Mouse (Mus musculus) granulocyte monocyte progenitor cell, adult 5-6 weeks (primary cell): ENCODE measurements around the gene Ttc13. TPM values are rescaled to one million over a fixed set of nuclear protein-coding genes. Genes with fewer than 3 reads are reported as not detected.
A peak's percentile ranks its signal among the peaks of the same experiment; 100 is the strongest.

Experiments used
- ATAC-seq: replicated peaks from 2 replicates; pipeline ENCODE4 v1.8.0; 2016; ENCODE audit warnings: mild to moderate bottlenecking, moderate TSS enrichment, inconsistent platforms; ENCODE audit not compliant: poor library complexity, severe bottlenecking
- total RNA-seq, 2 experiments: library from RNA; stranded (forward) in 1 of 2; stranded (reverse) in 1 of 2; fragments of 200-712, 200-1000 nt in 1 of 2; fragments of >200 nt in 1 of 2; fragmentation: Nextera tagmentation in 1 of 2; gene quantifications; 2 replicates each; pipeline ENCODE4 v1.2.3; 2014 to 2017

Ttc13 gene
- total RNA-seq (2014; fragmentation: Nextera tagmentation) = 44.3 and 46.4 TPM in 2 replicates
- total RNA-seq (2017) = 53.3 and 56.4 TPM in 2 replicates

DNA sequence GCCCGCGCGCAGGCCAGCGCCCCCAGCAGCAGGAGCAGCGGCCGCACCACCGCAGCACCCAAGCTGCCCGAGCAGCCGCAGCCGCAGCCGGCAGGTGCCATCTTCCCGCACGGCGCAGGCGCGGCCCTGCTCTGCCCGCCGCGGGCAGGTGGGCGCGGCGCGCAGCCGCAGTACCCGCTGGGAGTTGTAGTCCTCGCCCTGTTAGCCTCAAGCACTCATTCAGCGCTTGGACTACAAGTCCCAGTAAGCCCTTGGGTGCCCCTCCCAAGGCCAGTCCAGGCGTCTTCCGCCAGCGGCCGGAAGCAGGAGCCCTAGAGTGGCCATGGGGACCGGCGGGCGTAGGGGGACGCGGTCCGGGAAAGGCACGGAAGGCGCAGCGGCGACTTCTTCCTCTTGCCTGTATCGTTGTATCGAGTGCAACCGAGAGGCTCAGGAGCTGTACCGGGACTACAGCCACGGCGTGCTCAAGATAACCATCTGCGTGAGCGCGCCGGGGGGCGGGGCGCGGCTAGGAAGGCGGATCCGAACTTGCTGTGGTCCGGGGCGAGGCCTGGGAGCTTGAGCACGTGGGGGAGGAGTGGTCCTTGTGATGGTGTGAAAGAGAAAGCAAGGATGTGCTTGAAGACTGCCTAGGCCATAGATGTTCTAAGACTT is at the start of gene Ttc13, which contains the start of gene Arv1:
Gene Ttc13 (minus strand): TSS at position 122 of the 654 bp plus-strand sequence.
Gene Arv1 (plus strand): TSS at position 278 of the 654 bp plus-strand sequence.
- peak; percentile 94 for ATAC-seq

DNA sequence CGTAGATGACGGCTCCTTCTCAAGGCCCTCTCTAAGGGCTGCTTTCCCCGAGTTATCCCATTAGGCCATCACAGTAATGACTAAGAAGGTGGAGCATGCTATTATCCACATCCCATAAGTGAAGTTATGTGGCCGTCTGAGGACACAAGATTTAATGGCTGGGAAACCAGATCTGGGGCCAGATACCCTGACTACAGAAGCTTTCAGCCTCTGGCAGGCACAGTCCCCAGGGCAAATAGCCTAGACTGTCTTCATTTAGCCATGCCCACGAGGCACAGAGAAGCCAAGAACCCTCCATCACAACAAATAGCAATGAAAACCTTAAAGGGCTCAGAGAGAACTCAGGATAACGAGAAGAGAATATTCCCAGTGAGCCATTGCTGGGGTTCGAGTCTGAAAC is 41.3 kb upstream of the Ttc13 start:
- no peak for ATAC-seq

DNA sequence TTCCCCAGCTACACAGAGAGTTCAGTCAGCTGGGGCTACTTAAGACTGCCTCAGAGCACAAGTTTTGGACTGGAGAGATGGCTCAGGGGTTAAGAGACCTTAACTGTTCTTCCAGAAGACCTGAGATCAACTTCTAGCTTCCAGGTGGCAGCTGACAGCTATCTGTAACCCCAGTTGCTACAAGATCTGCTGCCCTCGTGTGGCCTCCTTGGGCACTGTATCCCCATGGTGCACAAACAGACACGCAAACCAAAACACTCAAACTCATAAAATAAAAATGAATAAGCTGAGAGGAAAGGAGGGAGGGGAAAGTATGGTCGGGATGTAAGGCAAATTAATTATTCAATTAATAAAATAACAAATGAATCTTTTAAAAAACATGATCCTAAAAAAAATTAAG is 36.8 kb upstream of the Ttc13 start:
- no peak for ATAC-seq

DNA sequence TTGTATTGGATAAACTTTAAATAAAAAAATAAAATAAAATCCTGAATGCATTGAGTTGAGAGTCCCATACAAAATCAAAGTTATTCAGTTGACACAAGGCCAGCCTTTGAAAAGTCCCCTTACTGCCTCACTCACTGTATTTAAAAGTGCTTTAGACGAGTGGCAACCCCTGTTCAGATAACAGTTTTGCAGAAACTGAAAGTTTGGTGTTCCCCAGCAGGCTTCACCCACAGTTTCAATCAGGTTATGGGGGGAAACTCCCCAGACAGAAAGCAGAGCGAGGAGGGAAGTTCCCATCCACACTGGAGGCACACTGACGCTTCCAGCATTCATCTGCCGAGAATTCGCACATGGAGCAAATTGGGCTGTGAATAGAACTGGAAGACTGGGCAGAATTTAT is 34.8 kb upstream of the Ttc13 start:
- ATAC-seq = no peak

DNA sequence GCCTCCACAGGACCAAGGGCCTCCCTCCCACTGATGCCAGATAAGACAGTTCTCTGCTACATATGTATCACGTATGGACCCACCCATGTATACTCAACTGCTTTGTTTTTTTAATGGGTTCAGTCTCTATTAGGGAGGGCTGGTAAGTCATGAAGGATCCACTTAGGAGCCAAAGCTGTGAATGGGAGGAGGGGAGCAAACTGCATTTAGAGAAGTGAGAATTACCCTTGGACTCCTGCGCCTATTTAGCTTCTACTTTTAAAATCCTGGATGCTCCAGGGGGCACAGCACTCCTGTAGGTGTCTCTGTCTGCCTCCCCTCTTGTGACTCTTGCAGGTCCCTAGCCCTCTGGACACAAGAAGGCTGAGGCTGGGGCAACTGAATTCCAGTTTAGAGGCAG is 34.4 kb upstream of the Ttc13 start:
- ATAC-seq = no peak

DNA sequence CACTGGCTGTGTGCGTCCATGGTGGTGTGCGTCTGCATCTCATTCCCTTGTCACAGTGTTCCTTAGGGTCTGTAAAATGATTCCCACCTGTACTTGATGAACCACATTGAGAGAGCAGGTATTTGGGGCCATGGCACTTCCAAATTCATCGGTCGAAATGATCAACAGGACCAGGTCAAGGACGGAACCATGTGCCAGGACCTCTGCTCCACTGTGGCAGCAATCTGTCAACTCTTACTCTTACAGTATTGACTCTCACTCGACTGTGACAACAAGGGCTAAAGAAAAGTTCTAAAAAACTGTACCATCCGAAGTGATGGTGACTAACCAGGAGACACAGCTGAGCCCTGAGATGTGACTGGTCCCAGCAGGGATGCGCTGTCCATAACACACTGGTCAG is 33.7 kb upstream of the Ttc13 start:
- no peak for ATAC-seq

DNA sequence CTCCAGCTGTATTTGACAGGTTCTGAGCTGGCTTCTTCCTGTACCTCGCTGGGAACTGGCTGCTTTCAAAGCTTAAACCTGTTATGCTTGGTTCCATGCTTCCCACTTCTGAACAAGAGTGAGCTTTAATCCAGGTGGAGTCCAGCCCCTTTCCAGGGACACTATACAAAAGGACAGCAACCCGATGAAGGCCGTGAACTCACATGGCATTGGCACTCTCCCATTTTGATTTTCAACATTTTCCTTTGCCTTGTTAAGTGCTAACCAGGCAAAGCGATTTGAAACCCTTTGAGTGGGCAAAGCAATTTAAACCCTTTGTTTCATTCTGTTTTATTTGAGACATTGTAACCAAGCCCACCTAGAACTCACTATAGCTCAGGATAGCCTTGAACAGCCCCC is 33.0 kb upstream of the Ttc13 start:
- no peak for ATAC-seq

DNA sequence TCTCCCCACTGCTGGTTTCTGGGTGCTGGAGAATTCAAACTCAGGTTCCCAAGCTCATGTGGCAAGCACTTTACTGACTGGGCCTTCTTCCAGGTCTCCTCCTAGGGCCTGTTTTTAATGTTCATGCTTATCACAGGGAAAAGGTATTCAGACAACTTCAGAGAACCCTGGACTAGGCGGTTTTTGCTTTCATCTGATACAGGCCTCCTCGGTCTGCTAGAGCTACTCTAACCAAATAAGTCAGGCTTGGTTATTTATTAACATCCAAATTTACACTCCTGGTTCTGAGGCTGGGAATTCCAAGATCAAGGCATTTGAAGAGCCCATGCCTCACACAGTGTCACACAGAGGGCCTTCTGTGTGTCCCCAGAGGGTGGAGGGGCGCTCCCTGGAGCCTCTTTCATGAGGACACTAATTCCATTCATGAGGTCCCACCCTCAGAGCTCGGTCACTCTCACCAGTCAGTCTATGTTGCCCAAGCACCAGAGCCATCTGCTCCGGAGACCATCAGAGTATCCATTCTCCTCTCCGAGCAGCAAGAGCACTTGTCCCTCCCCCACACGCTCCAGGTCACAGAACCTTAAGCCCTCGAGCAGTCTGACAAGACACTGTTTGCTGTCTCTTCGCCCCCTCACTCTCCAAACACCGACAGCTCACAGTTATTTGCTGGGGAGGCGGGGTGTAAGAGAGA is 32.5 kb upstream of the Ttc13 start:
- no peak for ATAC-seq

DNA sequence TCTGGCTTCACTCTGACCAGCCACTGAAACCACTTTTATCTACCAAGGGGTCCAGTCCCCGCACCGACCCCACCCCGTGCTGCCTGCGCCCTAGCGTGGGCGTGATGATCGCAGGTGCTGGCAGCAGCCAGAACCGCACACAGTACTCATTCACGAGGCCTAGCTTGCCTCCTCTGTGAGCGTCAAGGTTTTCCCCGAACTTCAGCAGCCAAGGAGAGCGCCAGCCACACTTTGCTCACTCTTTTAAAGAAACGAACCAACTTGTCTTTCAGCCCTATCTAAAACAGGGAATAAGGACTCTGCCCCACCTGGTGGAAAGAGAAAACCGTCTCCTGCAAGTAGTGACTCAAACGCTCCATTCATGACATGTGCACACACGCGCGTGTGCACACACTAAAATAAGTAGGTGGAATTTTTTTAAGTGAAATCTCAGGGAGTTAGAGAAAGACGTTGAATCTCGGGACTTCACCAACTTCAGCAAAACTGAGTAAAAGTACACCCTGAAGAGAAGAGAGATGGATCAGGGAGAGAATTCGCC is 30.6 kb upstream of the Ttc13 start:
- ATAC-seq = no peak

DNA sequence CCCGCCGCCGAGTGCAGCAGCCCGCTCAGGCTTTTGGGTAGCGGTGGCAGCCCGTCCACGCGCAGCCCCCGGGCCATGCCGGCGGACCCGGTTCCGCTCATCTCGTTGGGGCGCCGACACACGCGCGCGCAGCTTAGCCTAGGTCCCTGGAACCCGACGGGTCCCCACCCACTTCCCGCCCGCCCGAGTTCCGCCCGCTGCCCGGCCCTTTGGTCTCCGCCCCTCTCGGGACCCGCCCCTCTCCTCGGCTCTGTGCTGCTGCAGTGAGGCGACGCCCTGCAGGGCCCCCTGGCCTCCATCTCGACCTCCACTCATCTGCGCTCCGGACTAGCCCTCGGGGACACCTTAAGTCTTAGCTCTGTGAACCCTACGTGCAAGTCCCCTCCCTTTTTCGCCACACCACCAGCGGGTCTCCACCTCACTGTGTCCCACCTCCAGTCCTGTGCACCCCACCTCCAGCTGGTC is 30.0 kb upstream of the Ttc13 start, which contains the start of gene Fam89a:
Gene Fam89a (minus strand): TSS at position 124 of the 465 bp plus-strand sequence.
- ATAC-seq = peak; percentile 89

DNA sequence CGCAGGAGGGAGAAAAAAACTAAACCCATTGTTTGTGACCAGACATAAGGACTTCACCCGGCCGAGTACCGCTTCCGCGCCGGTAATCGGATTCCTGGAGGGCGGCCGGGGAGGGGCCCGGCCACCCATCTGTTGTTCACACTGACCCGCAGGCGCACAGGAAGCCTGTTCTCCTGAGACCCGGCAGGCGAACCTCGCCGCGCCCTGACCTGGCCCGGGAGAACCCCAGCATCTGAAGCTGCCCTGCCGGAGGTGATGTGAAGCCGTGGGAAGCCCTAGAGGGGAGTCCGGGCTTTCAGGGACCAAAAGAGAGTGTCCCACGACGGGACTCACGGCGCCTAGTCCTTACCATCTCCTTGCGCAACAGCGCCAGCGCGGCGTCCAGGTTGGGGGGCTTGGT is 29.4 kb upstream of the Ttc13 start:
- peak; percentile 11; the same call in 1 of the 2 replicates for ATAC-seq

DNA sequence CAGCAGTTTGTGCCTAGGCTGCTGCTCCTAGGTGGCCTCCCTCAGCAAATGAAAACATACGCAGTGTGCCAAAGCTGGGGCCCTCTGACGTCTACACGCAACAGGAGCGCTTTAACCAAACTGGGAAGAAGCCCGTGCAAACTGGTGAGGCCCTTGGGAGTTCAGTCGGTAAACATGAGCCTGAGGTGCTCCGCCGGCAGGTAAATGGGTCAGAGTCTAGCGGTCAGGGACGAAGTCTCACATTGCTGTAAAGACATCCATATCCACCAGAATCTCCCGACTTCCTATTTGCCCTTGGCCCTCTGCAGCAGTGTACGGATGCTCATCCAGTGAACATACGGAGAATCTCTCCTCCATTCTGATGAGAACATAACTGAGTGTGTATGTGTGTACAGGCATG is 24.9 kb upstream of the Ttc13 start:
- ATAC-seq = no peak

DNA sequence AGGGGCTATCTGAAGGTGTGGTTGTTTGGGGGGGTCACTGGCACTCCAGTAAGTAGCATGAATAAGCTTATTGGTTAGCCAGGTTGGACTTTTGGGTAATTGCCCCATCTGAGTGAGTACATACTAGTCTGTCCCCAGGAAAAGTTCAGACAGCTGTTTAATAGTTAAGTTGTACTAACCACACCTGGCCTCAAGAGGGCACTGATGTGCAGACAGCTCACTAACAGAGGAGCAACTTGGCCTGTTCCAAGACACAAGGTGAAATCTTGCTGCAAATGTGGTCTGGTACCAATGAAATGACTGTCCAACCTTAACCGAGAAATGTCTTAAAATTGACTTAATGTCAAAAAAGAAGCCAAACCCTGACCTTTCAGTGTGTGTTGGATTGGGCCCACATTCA is 17.5 kb upstream of the Ttc13 start:
- no peak for ATAC-seq

DNA sequence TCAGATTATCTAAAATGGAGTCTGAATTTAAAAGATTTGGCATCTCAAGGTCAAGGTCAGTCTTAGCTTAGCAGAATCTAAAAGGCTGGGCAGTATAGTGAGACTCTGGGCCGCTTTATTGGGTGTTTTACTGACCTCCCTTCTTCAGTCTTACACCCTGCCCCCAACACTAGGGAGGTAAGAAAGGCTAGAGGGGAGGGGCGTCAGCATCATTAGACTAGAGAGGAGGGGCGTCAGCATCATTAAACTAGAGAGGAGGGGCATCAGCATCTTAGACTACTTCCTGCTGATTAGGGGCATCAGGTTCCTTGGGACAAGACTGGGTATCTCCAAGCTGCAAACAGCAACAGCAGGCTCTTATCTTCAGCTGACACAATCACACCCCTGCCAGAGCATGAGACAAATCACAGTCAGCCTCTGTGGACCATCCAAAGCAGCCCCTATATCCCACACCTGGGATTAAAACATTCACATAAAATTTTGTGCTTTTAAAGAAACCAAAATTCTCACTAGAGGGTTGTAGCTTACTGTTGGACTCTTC is 13.7 kb upstream of the Ttc13 start:
- ATAC-seq = no peak

DNA sequence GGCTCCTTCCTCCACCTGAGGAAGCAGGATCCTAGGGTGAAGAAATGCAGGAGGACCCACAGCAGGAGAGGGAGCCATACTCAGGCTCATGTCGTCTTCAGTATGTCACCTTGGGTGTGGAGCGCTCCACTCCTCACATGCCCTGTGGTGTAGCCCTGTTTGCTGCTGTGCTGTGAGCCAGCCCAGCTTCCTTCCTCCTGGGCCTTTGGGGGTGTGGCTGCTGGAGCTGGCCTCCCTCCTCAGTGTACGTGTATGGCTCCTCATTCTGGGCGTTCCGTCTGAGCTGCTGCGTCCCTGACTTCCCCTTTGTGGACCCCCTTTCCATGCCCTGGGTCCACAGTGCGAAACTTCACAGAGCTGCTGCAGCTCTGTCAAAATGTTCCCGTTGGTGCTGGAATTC is 11.0 kb upstream of the Ttc13 start:
- ATAC-seq = peak; percentile 79

DNA sequence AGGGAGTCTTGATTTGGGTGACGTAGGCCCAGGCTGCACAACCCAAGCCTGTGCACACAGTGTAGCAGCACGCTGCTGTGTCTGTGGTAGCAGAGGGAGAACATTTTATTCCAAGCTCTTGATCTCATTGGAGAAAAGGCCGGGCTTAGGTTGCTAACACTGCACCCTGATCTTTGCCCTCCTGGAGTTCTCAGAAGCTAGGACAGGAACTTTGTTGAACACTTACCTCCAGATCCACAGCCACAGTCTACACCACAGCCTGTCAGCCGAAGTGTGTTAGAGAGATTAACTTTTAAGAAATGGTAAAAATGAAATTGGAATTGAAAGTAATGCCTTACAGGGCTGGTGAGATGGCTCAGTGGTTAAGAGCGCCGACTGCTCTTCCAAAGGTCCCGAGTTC is 2.5 kb upstream of the Ttc13 start:
- no peak for ATAC-seq

DNA sequence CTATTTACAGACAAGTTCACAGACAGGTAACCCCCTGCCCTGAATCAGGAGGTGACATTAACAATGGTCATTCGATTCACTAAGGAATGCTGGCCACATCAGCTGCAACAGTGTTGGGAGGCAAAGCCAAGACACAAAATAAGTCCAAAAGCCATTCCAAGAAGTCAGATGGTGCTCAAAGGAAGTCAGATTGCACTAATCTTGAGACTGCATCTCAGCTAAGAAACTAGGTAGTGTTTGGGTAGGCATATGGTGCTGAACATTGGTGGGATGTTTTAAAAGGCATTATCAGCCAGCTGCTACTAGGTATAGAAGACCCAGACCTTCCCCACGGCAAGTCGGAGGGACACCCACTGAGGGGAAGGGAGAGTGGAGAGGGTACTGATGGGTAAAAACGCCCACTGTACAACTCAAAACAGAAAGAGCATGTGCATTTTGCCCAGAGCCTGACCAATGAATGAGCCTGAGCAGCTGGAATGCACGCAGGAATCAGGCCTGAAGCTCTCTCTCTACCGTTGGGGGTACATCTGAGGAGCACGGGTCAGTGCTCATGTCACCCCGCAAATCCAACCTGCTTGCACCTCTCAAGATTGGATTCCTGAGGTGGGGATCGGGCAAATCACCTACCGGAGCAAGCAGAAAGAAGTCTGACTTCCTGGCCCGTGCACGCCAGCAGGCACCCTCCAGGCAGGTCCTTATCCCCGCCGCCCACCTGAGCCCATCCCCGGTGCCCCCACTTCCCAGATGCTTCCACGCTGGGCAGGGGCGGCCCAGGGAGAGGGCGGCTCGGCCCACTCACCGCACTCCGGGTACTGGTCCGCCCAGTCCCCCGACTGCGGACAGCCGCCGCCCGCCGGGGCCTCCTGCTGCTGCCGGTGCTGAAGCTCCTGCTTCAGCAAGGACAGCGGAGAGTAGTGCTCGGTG is 583 bp downstream of the Ttc13 start:
- ATAC-seq = no peak

DNA sequence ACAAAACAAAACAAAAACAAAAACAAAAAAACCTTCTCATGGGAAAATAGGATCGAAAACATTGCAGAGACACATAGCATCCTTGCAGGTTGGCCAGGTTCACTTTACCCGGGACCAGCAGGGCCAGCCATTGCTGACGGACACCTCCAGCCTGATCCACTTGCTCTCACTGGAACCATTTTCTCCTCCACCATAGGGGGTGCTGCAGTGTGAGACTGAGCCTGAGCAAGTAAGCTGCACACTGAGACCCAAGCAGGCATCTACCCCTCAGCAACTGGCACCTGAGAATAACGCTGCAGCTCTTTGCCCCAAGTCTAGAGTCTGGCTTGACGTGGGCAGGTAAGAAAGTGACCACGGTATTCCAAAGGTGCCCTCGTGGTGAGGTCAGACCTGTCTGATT is 1.6 kb downstream of the Ttc13 start:
- no peak for ATAC-seq

DNA sequence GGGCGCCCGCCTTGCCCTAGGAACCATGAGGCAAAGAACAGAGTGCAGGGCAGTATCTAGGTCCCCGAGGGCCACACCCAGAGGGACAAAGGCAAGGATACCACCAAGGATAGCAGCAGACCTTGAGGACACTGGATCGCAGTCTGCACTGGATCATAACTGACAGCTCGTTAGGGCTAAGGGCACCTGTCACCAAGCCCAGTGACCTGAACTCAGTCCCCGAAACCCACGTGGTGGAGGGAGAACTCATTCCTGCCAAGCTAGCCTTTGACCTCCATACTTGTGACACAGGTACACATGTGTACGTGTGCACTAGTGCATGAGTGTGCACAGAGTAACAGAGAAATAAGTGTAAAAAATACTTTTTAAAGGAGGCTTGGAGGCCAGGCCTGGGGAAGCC is 6.0 kb downstream of the Ttc13 start:
- no peak for ATAC-seq

DNA sequence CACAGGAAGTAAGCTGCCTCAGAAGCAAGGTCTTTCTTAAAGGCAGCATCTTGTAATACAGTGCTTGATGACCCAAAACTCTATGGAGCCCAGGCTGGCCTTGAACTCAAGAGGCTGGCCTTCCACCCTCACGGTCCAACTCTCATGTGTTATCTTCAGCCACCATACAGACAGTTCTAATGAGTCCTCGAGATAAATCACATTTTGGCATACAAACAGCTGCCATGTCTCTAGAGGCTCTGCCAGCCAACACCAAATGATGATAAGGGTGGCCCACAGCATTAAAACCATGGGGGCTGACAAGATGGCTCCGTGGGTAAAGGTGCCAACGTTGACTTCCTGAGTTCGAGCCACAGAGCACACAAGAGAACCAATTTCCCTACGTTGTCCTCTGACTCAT is 8.6 kb downstream of the Ttc13 start:
- ATAC-seq = no peak
